Mouse (Mus musculus) CD4-positive, CD25-positive, alpha-beta regulatory T cell, adult 9 weeks (primary cell): ENCODE results near the gene Hyou1. TPM values are rescaled to one million over a fixed set of nuclear protein-coding genes. Genes with fewer than 3 reads are reported as not detected.

Source experiments
- polyA plus RNA-seq: library from polyadenylated mRNA; unstranded; fragments of 100-300 nt; shearing (Covaris generic); gene quantifications from one replicate; pipeline ENCODE4 v1.2.1, GENCODE M21; 2017

Hyou1 gene
- polyA plus RNA-seq, result 26.6 TPM

DNA sequence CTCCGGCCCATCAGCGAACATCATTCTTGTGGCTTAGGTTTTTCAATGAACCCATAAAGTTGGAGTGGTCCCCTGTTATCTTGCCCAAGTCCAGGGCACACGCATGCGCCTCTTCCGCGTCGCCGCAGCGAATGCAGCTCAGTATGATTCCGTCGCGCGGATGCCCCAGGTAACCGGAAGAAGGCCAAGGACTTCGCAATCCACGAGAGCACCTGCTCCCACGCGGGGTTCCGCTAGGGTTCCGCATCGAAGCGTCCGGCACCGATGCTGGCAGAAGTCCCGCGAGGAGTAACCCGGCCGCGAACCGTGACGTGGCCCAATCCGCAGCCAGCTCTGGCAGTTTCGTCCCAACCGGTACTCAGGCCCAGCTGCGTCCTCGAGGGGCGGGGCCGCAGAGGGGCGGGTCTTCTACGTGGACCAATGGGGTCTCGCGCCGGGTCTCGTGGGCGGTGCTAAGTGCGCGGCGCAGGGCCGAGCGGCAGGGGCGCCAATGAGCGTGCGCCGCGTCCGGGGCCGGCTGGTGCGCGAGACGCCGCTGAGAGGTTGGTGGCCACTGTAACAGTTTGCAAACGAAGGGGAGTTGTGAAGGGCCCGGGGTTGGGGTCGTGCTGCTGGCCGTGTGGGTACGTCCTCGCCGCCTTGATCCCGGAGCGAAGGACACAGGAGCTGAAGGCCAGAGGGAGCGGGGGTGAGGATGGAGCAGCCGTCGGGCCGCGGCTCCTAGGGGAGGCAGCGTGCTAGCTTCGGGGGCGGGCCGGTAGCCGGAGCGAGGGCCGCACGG lies at the start of gene Hyou1:
TSS of gene Hyou1 (plus strand) at position 437 of the 781 bp plus-strand sequence.

DNA sequence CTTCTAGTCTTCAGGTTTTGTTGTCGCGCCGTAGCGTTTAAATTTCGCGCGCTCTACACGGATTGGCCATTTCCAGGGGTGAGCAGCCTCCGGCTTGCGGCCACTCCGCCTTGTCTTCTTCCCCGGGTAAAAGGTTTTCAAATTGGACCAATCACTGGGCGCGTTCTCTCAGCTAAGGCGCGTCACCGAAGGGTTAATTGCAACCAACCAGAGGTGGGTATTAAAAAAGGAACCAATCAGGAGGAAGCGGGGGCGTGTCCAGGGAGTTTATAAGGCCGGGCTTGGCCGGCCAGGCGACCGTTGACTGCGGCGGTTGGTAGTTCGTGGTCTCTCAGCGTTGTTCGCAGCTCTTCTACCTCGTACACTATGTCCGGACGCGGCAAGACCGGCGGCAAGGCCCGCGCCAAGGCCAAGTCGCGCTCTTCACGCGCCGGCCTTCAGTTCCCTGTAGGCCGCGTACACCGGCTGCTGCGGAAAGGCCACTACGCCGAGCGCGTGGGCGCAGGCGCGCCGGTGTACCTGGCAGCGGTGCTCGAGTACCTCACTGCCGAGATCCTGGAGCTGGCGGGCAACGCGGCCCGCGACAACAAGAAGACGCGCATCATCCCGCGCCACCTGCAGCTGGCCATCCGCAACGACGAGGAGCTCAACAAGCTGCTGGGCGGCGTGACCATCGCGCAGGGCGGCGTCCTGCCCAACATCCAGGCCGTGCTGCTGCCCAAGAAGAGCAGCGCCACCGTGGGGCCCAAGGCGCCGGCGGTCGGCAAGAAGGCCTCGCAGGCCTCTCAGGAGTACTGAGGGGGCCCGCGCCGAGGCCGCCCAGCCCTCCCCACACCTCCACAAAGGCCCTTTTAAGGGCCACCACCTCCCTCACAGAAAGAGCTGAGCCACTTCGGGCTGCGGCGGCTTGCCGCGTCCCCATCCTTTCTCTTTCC lies 44.6 kb upstream of the Hyou1 start, which contains the start of gene H2afx:
TSS of gene H2afx (plus strand) at position 299 of the 935 bp plus-strand sequence.

DNA sequence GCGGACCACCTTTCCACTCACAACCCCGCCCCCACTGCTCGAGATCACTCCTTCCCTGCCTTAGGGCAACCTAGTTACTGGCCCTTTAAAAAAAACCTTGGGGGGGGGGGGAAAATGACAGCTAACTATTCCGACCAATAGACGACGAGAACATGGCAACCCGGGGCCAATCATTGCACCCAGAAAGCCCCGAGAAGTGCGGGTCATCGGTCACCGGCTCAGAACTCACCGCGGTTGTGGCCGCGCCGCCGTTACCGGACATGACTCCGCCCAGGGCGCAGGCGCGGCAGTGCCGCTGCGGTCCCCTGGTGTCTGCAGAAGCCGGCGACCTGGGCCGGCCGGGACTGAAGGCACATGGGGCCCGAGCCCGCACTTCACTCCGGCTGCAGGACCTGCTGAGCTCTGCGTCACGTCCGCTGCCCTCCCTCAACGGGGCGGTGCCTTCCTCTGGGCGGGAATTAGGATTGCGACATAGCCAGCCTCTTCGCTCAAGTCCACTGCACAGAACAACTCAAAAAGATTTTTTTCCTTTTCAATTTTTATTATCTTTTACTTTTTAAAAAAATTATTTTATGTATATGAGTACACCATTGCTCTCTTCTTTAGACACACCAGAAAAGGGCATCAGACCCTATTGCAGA lies 35.4 kb upstream of the Hyou1 start, which contains the start of gene Hmbs:
TSS of gene Hmbs (minus strand) at position 448 of the 641 bp plus-strand sequence.

DNA sequence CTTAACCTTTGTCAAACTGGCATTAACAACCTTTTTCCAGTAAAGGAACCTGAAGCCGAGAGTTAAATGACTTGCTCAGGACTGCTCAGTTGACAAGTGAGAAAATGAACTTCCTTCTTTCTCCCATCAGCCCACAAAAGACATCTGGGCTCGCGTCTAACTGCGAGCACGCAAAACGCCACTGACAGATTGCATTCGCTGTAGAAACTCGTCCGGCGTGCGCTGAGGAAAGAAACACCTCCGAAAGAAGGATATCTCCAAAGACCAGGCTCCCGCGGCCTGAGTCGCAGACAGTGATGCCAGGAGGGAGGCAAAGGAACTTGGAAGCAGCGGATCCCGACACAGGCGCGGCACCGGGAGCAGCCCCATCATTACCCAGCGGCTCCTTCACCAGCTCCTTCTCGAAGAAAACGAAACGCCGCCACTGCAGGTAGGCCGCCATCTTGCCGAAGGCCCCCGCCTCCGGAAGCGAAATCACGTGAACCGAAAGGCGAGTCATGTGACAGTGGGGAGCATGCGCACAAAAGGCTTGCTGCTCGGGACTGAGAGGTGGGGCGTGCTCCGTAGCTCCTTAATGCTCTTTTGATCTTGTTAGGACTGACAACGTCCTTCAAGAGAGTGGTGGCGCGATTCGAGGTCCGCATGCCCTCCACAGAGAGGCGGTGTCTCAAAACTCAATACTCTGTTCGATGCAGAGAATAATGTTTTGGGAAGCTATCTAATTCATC lies 17.9 kb upstream of the Hyou1 start, which contains the start of gene Vps11:
TSS of gene Vps11 (minus strand) at position 481 of the 728 bp plus-strand sequence.

DNA sequence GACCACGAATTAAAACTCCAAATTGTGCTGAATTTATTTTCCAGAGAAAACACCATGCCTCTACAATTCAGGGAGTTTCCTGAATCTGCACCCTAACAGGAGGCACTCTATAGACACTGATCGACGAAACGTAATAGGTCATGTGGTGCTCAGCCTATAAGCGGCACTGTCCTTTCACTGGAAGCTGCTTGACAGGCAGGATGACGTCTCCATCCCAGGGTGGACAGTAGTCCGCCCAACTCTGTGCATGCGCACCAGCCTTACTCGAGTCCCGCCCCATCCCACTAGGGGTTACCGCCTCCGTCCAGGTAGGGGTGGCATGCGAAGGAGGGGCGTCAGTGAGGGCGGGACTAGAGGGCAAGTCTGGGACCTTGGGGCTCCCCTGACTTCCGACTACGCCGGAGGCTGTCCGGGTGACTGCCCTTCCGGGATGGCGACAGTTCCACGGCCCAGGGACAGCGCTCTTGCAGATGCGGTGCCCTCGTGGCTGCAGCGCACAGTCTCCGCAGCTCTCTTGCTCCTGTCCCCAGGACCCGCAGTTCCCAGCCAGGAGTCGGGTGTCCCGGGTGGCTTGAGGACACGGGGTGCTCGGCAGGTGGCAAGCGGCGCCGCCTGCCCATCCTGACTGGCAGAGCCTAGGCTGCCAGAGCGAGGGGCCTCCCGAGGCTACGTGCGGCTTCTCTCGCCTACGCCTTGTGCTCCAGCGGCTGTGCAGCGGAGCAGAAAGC lies 17.6 kb downstream of the Hyou1 start, which contains the start of gene Slc37a4:
TSS of gene Slc37a4 (plus strand) at position 169 of the 728 bp plus-strand sequence.

DNA sequence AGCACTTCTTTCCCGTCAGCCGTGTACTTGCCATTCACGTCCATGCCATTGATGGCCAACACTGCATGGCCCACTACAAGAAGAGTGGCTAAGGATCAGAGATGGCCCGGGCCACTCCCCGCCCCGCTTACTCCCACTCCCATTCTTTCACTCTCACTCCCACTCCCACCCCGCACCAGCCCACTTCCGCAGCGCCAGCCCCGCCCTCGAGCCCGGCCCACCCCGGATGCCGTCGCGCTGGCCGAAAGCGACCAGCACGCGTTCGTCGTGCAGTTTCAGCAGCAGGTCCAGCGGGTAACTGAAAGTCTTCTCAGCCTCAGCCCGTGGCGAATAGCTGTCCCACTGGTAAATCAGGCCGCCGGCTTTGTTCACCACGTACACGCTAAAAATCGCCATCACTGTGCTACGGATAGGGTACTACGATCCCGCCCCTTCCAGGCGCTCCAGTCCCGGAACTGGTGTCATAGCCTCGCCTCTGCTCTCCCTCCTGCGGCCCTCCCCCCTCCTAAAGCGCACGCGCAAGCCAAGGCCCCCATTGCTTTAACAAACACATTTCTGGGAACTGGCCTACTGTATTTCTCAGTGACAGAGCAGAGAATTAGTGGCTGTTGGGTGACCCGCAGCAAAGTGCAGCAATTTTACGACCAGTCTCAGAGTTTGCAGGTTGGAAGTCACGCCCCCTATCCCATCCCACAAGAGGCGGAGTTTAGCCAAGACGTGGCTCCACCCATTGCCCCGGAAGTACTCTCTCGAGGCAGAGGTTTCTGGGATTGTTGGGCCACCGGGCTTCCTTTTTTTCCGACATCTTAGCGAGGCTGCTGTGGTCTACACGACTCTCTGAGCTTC lies 27.8 kb downstream of the Hyou1 start, which contains the start of the genes Rps25 and Trappc4:
TSS of gene Rps25 (plus strand) at position 234 of the 846 bp plus-strand sequence.
TSS of gene Trappc4 (minus strand) at position 695 of the 846 bp plus-strand sequence.

DNA sequence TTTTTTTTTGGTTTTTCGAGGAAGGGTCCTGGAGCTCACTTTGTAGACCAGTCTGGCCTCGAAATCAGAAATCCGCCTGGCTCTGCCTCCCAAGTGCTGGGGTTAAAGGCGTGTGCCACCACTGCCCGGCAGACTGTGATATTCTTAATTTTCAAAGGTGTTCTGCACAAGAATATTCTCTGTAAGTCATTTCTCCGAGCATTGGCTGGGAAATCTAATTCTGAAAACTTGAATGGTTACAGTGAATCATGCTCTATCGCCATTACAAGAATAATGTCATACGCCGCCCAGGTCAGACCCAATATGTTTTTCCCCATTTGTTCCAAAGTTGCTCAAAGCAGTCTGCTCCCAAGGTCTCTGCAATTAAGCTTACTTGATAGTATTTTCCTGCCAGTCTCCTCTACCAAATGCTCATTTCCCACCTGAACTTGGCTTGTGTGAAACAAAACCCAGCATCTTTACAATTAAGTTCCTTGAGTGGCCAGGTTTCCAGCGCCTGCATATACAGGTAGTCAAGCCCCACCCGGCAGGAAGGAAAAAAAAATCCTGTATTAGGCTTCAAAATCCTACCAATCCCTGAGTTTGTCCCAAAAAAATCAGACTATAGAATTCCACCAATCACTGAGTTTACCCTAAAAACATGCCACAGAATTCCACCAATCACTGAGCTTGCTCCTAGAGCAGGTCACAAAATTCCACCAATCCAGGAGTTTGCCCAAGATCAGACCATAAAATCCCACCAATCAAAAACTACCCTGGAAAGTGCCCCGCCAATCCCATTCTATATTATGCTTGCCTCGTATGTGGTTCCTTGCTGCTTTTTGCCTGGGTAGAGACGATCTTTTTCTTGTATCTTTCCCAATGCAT lies 39.5 kb downstream of the Hyou1 start, which contains the start of gene Ccdc84:
TSS of gene Ccdc84 (minus strand) at position 51 of the 867 bp plus-strand sequence.

DNA sequence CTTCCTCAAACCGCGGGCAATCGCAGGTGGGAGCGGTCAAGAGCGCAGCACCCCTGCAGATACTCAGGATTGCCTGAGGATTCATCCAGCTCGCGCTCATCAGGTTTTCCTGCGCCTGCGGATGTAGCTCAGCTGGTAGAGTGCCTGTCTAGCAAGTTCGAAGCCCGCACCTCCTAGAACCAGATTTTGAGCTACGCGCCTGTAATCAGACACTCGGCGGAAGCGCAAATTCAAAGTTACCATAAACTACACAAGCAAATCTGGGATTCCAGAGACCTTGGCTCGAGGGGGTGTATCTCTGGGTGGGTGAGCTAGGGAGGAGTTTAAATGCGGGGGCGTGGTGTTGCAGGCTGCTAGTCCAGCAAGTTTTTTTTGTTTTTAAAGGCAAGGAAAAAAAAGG lies 61.7 kb downstream of the Hyou1 start, which contains the start of gene Foxr1:
TSS of gene Foxr1 (minus strand) at position 176 of the 400 bp plus-strand sequence.

Other genes starting within 250 kb of the Hyou1 start
- not detected for gene Mcam, start 245.0 kb upstream of the Hyou1 start, polyA plus RNA-seq
- gene Cbl, start 145.4 kb upstream of the Hyou1 start, polyA plus RNA-seq, result 18.2 TPM
- gene Ccdc153, start 138.8 kb upstream of the Hyou1 start, polyA plus RNA-seq, result not detected
- gene Pdzd3, start 128.0 kb upstream of the Hyou1 start, polyA plus RNA-seq, result not detected
- 8.5 TPM for gene Nlrx1, start 110.9 kb upstream of the Hyou1 start, polyA plus RNA-seq
- gene Abcg4, start 90.9 kb upstream of the Hyou1 start, polyA plus RNA-seq, result not detected
- 40.4 TPM for gene Hinfp, start 73.8 kb upstream of the Hyou1 start, polyA plus RNA-seq
- gene C2cd2l, start 59.2 kb upstream of the Hyou1 start, polyA plus RNA-seq, result 5.9 TPM
- 26.7 TPM for gene Dpagt1, start 53.5 kb upstream of the Hyou1 start, polyA plus RNA-seq
- 13.2 TPM for gene H2afx, start 44.8 kb upstream of the Hyou1 start, polyA plus RNA-seq
- 24.1 TPM for gene Hmbs, start 35.3 kb upstream of the Hyou1 start, polyA plus RNA-seq
- gene Vps11, start 17.8 kb upstream of the Hyou1 start, polyA plus RNA-seq, result 82.6 TPM
- gene Slc37a4, start 17.4 kb downstream of the Hyou1 start, polyA plus RNA-seq, result 29.0 TPM
- 2,154 TPM for gene Rps25, start 27.6 kb downstream of the Hyou1 start, polyA plus RNA-seq
- gene Trappc4, start 28.1 kb downstream of the Hyou1 start, polyA plus RNA-seq, result 157 TPM
- 65.9 TPM for gene Ccdc84, start 39.1 kb downstream of the Hyou1 start, polyA plus RNA-seq
- gene Foxr1, start 61.6 kb downstream of the Hyou1 start, polyA plus RNA-seq, result 0.14 TPM
- gene Upk2, start 75.5 kb downstream of the Hyou1 start, polyA plus RNA-seq, result not detected
- 8.3 TPM for gene Bcl9l, start 103.3 kb downstream of the Hyou1 start, polyA plus RNA-seq
- gene Cxcr5, start 182.4 kb downstream of the Hyou1 start, polyA plus RNA-seq, result 93.5 TPM
- 51.6 TPM for gene Ddx6, start 225.4 kb downstream of the Hyou1 start, polyA plus RNA-seq